Mouse (Mus musculus) testis, adult 2 months (tissue): ENCODE measurements around the gene Akt1s1. TPM values are rescaled to one million over a fixed set of nuclear protein-coding genes. Genes with fewer than 3 reads are reported as not detected.

Experiments used
- H3K27ac ChIP-seq: fragments of 200-500 bp; 2 replicates; pipeline ENCODE4 v1.5.1; 2012; ENCODE audit warnings: low read depth, low read length; ENCODE audit not compliant: control insufficient read depth, insufficient read depth
- H3K27me3 ChIP-seq: fragments of 200-500 bp; 2 replicates; pipeline ENCODE4 v1.6.1; 2012; ENCODE audit warnings: mild to moderate bottlenecking, low read length, moderate library complexity; ENCODE audit not compliant: control insufficient read depth, insufficient read depth
- H3K36me3 ChIP-seq: fragments of 200-500 bp; 2 replicates; pipeline ENCODE4 v1.6.1; 2012; ENCODE audit warnings: mild to moderate bottlenecking, low read length; ENCODE audit not compliant: control insufficient read depth, insufficient read depth
- H3K4me1 ChIP-seq: fragments of 200-500 bp; 2 replicates; pipeline ENCODE4 v1.6.1; 2012; ENCODE audit warnings: low read length; ENCODE audit not compliant: control insufficient read depth, insufficient read depth
- H3K4me3 ChIP-seq: fragments of 200-500 bp; 2 replicates; pipeline ENCODE4 v1.5.1; 2012; ENCODE audit warnings: low read depth, mild to moderate bottlenecking, low read length, moderate library complexity, mixed read lengths; ENCODE audit not compliant: control insufficient read depth
- CTCF ChIP-seq: fragments of 200-500 bp; IDR thresholded peaks from 2 replicates; pipeline ENCODE4 v1.5.1; 2012; ENCODE audit warnings: low read depth, mild to moderate bottlenecking, inconsistent platforms, low read length, moderate library complexity; ENCODE audit not compliant: control insufficient read depth, insufficient read depth, insufficient replicate concordance
- POLR2A ChIP-seq: fragments of 200-500 bp; IDR thresholded peaks from 2 replicates; pipeline ENCODE4 v1.6.1; 2012; ENCODE audit warnings: low read depth, mild to moderate bottlenecking, inconsistent platforms, low read length, moderate library complexity; ENCODE audit not compliant: control insufficient read depth
- polyA plus RNA-seq: library from polyadenylated mRNA; depleted of rRNA; stranded (reverse); fragments of >200 nt; gene quantifications from 2 replicates; pipeline ENCODE4 v1.2.3, GENCODE M21; 2012

Akt1s1 gene
- polyA plus RNA-seq, 1 experiment, result 31.5 TPM

GRCm38 (mm10) chr7:44860576-44861428, 12.0 kb downstream of the Akt1s1 start:
- Histone ChIP-seq H3K4me1 (peaks cover 29% of the 10 kb centered on the region), H3K36me3 (no peaks in the 10 kb centered on the region), H3K27ac (peak overlapping the region; percentile 27; the same call in 1 of the 2 replicates), H3K4me3 (no peak overlapping the region), H3K27me3 (no peaks in the 10 kb centered on the region)
- TF ChIP-seq CTCF, result peak; percentile 82
- no peak for TF ChIP-seq POLR2A

- H3K36me3 ChIP-seq, result no peaks in the 10 kb centered on the region
- H3K4me1 ChIP-seq, result peaks cover 26% of the 10 kb centered on the region
- H3K27ac ChIP-seq, result peak overlapping the region; percentile 16; the same call in 1 of the 2 replicates
- H3K4me3 ChIP-seq, result no peak overlapping the region
- H3K27me3 ChIP-seq, result no peaks in the 10 kb centered on the region
- TF ChIP-seq CTCF (no peak), POLR2A (no peak)
These were observed 12.6 kb downstream of the Akt1s1 start for GRCm38 (mm10) chr7:44861429-44861816.

- Histone ChIP-seq H3K4me3 (no peak overlapping the region), H3K4me1 (peaks cover 25% of the 10 kb centered on the region), H3K27ac (no peak overlapping the region), H3K36me3 (no peaks in the 10 kb centered on the region), H3K27me3 (no peaks in the 10 kb centered on the region)
- TF ChIP-seq POLR2A (no peak), CTCF (no peak)
These were observed 13.6 kb downstream of the Akt1s1 start for GRCm38 (mm10) chr7:44862434-44862833.

GRCm38 (mm10) chr7:44863210-44863609, 14.4 kb downstream of the Akt1s1 start:
- Histone ChIP-seq H3K4me3 (no peak overlapping the region), H3K36me3 (no peaks in the 10 kb centered on the region), H3K27ac (no peak overlapping the region), H3K4me1 (peaks cover 18% of the 10 kb centered on the region), H3K27me3 (no peaks in the 10 kb centered on the region)
- TF ChIP-seq POLR2A, result no peak
- no peak for TF ChIP-seq CTCF

- TF ChIP-seq CTCF (no peak), POLR2A (peak; percentile 27; the same call in 1 of the 2 replicates)
- no peaks in the 10 kb centered on the region for H3K36me3 ChIP-seq
- H3K27ac ChIP-seq, result no peak overlapping the region
- H3K4me3 ChIP-seq, result no peak overlapping the region
- no peaks in the 10 kb centered on the region for H3K27me3 ChIP-seq
- peaks cover 18% of the 10 kb centered on the region for H3K4me1 ChIP-seq
These were observed 15.2 kb downstream of the Akt1s1 start for GRCm38 (mm10) chr7:44863982-44864494.

DNA sequence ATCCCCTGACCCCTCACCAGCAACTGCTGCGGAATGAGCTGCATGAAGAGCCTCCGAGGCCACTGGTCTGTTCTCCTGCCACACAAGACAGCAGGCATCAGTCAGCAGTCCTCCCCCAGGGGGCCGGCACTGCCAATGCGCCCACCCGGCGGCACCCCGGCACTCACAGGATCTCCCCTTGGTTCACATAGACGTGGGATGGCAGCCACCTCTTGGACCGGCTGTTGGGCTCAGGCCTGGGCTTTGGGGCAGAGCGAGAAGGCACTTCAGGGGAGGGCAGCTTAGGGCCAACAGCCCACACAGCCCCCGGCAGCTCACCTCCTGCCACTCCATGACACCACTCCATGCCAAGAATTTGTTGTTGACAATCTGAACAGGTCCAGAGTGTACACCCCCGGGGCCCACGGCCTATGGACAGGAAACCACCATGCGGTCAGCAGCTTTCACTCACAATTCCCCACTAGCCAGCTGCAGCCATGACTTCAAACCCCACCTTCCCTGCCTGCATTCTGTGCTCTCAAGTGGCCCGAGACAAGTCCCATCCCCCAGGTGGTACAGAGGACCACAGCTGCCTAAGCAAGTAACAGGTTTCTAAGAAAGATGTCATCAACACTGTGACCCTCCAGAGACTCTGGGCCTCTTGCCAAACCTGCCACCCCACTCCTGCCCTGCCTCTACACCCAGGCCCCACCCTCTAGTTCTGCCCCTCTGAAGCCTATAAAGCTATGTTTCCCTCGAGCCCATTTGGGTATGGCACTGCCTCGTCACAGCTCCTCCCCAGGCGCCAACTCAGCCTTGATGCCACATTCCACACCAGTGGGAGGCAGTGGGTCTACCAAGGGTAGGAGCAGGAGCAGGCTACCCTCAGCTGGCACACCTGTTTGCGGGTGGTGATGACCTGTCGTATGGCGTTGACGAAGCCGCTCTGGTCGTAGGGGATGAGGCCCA, 16.1 kb downstream of the Akt1s1 start:
- Histone ChIP-seq H3K4me1 (peaks cover 20% of the 10 kb centered on the region), H3K36me3 (no peaks in the 10 kb centered on the region), H3K27ac (no peak overlapping the region; the same call in 1 of the 2 replicates), H3K27me3 (no peaks in the 10 kb centered on the region), H3K4me3 (no peak overlapping the region)
- no peak for TF ChIP-seq POLR2A
- no peak for TF ChIP-seq CTCF
